Mouse (Mus musculus) right cerebral cortex, adult 2 months (tissue): ENCODE measurements around the gene Ripor3.
A peak's percentile ranks its signal among the peaks of the same experiment; 100 is the strongest.
"Not testable (repeated sequence)": the region's sequence is repeated elsewhere in the genome, so short reads cannot be mapped to it uniquely, and the experiment has no call there.

Source experiments
- DNase-seq, 2 experiments: peaks; one replicate each; pipeline ENCODE4 v3.0.0; 2021 to 2022; ENCODE audit warnings: low spot score in 2 of 2

The Ripor3 gene

GRCm38 (mm10) chr2:168009936-168010668 lies at the start of gene Ripor3:
Gene Ripor3, minus strand, starts transcription at chr2:168010618.
- peak in 1 of 2 experiments; percentile 40 for DNase-seq

GRCm38 (mm10) chr2:168059200-168059790 lies 48.9 kb upstream of the Ripor3 start:
- DNase-seq: no peak

- DNase-seq: no peak
These were observed 48.2 kb upstream of the Ripor3 start for GRCm38 (mm10) chr2:168058488-168059199.

GRCm38 (mm10) chr2:168057876-168058275 lies 47.5 kb upstream of the Ripor3 start:
- not testable (repeated sequence) for DNase-seq

GRCm38 (mm10) chr2:168056666-168056933 lies 46.2 kb upstream of the Ripor3 start:
- DNase-seq: no peak

- no peak for DNase-seq
These were observed 45.7 kb upstream of the Ripor3 start for GRCm38 (mm10) chr2:168055910-168056665.

- DNase-seq: no peak
These were observed 43.7 kb upstream of the Ripor3 start for GRCm38 (mm10) chr2:168054142-168054541.

- DNase-seq: no peak
These were observed 42.3 kb upstream of the Ripor3 start for GRCm38 (mm10) chr2:168052689-168053088.

- no peak for DNase-seq
These were observed 41.7 kb upstream of the Ripor3 start for GRCm38 (mm10) chr2:168052156-168052555.

- DNase-seq: no peak
These were observed 39.9 kb upstream of the Ripor3 start for GRCm38 (mm10) chr2:168050000-168050942.

GRCm38 (mm10) chr2:168049002-168049635 lies 38.7 kb upstream of the Ripor3 start:
- no peak for DNase-seq

GRCm38 (mm10) chr2:168046467-168046866 lies 36.0 kb upstream of the Ripor3 start:
- no peak for DNase-seq

- DNase-seq: no peak
These were observed 35.4 kb upstream of the Ripor3 start for GRCm38 (mm10) chr2:168045771-168046170.

- no peak for DNase-seq
These were observed 34.9 kb upstream of the Ripor3 start for GRCm38 (mm10) chr2:168045357-168045756.

- DNase-seq: no peak
These were observed 34.4 kb upstream of the Ripor3 start for GRCm38 (mm10) chr2:168044681-168045287.

GRCm38 (mm10) chr2:168042019-168042418 lies 31.6 kb upstream of the Ripor3 start:
- DNase-seq: no peak

GRCm38 (mm10) chr2:168040751-168041150 lies 30.3 kb upstream of the Ripor3 start:
- no peak for DNase-seq

GRCm38 (mm10) chr2:168037063-168037462 lies 26.6 kb upstream of the Ripor3 start:
- no peak for DNase-seq

- no peak for DNase-seq
These were observed 25.5 kb upstream of the Ripor3 start for GRCm38 (mm10) chr2:168035907-168036306.

- no peak for DNase-seq
These were observed 23.5 kb upstream of the Ripor3 start for GRCm38 (mm10) chr2:168033905-168034304.
